Mouse (Mus musculus) small intestine, adult 2 months (tissue): Measurements from ENCODE around the gene Mob4.

Experiments
- CTCF ChIP-seq: fragments of 200-500 bp; IDR thresholded peaks from 2 replicates; pipeline ENCODE4 v1.5.1; 2012; ENCODE audit warnings: low read depth, mild to moderate bottlenecking, control low read depth, inconsistent platforms, low read length, moderate library complexity, mixed read lengths; ENCODE audit not compliant: insufficient replicate concordance, insufficient read length; ENCODE audit errors: extremely low read depth
- POLR2A ChIP-seq: fragments of 200-500 bp; IDR thresholded peaks from 2 replicates; pipeline ENCODE4 v1.6.1; 2012; ENCODE audit warnings: low read depth, mild to moderate bottlenecking, control low read depth, inconsistent platforms, low read length, moderate library complexity

DNA sequence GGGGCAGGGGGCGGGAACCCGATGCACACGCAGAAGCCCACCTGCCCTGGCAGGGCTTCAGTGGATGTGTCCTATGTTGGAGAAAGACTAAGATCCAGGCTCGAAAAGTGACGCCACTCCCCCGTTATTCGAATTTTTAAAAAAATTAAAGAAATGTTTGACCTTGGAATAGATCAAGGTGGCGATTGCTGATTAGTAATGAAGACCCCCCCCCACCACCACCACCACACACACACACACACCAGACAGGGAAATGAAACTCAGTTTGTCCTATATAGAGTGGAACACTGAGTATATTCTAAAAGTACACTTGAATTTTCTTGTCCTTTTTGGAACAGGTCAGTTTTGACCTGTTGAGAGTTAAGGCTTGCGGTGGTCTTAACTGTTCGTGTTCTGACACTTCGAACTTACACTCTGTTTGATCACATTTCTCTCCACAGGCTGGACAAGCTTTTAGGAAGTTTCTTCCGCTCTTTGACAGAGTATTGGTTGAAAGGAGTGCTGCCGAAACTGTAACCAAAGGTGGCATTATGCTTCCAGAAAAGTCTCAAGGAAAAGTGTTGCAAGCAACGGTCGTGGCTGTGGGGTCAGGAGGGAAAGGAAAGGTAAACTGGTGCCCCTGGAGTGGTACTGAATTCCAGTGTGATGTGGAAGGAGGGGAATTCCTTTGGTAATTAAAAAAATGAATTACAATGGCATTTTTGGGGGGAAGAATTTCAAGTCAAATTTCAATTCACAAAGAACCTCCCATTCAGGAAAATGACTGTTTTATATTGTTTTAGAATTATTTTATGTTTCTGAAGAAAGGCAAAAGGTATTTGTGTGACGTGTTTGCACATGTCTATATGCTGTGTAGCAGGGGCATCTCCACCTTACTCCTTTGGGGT is 42.2 kb upstream of the Mob4 start:
- TF ChIP-seq CTCF (no peak), POLR2A (no peak)
